Mouse (Mus musculus) limb, embryonic 11.5 days (tissue): ENCODE measurements at regions not wholly inside any gene's neighbourhood (a gene's known extent, or its start where the extent isn't known, plus 50 kb on each side); places are given as distances from the start of the nearest gene placed in this dataset.

ENCODE experiments used
- ATAC-seq: fragments of 200-750 bp; cut with Nextera tagmentation; 2 replicates; pipeline ENCODE4 v1.8.0; 2017; ENCODE audit warnings: low read depth; ENCODE audit not compliant: insufficient number of reproducible peaks, low FRiP score, low TSS enrichment
- DNase-seq: peaks from one replicate; pipeline ENCODE4 v3.0.0-alpha.2; 2015; ENCODE audit warnings: low spot score
- H3K27ac ChIP-seq: fragments of 300-500 bp; sonication (generic); replicated peaks from 2 replicates; pipeline ENCODE4 v1.5.1; 2014; ENCODE audit warnings: low read depth, mild to moderate bottlenecking, low read length
- H3K27me3 ChIP-seq: fragments of 300-500 bp; sonication (generic); 2 replicates; pipeline ENCODE4 v1.6.1; 2014; ENCODE audit warnings: mild to moderate bottlenecking, low read length, mixed read lengths; ENCODE audit not compliant: control insufficient read depth, insufficient read depth
- H3K36me3 ChIP-seq: fragments of 300-500 bp; sonication (generic); 2 replicates; pipeline ENCODE4 v1.6.1; 2014; ENCODE audit warnings: mild to moderate bottlenecking, low read length, moderate library complexity, mixed read lengths; ENCODE audit not compliant: control insufficient read depth, insufficient read depth
- H3K4me1 ChIP-seq: fragments of 300-500 bp; sonication (generic); 2 replicates; pipeline ENCODE4 v1.6.1; 2014; ENCODE audit warnings: low read length, mixed read lengths; ENCODE audit not compliant: control insufficient read depth, insufficient read depth
- H3K4me2 ChIP-seq: fragments of 300-500 bp; sonication (generic); 2 replicates; pipeline ENCODE4 v1.6.1; 2014; ENCODE audit warnings: low read depth, mild to moderate bottlenecking, moderate library complexity; ENCODE audit not compliant: severe bottlenecking
- H3K4me3 ChIP-seq: fragments of 300-500 bp; sonication (generic); 2 replicates; pipeline ENCODE4 v1.5.1; 2014; ENCODE audit warnings: low read depth, low read length
- H3K9ac ChIP-seq: fragments of 300-500 bp; sonication (generic); 2 replicates; pipeline ENCODE4 v1.6.1; 2014; ENCODE audit warnings: mild to moderate bottlenecking, low read length
- H3K9me3 ChIP-seq: fragments of 300-500 bp; sonication (generic); 2 replicates; pipeline ENCODE4 v1.6.1; 2016; ENCODE audit warnings: low read length; ENCODE audit not compliant: control insufficient read depth
- WGBS: fragments of 180-500 bp; shearing (Covaris S2); extraction: QIAGEN DNeasy Blood & Tissue Kit; methylation state at CpG from one replicate; pipeline ENCODE4 v1.1.7; 2014; 5-methylcytosine and 5-hydroxymethylcytosine counted together

DNA sequence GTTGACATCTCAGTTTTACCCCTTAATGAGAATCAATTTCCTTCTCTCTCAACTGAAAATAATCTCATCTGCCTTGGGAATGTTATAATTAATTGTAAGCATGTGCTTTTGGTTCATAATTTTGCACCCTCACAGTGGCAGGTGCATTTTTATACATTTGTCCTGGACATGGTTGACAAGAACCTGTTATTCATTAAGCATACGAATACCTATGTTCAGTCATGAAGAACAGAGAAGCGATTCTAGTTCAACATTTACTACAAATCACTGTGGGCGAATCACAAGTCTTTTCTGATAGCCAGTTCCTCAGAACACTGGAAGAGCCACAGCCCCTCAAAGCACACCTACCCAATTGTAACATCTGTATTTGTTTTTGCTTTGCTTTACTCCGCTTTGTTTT, 487.3 kb upstream of the Cblb start:
- Histone ChIP-seq H3K36me3 (no peaks in the 10 kb centered on the region), H3K4me3 (no peak overlapping the region), H3K27me3 (no peaks in the 10 kb centered on the region), H3K27ac (no peak overlapping the region), H3K9ac (no peak overlapping the region), H3K9me3 (no peaks in the 10 kb centered on the region), H3K4me1 (no peaks in the 10 kb centered on the region), H3K4me2 (no peak overlapping the region)
- 74% methylated on average over 4 of the region's 4 CpGs for WGBS
- no peak for DNase-seq
- ATAC-seq = no peak

DNA sequence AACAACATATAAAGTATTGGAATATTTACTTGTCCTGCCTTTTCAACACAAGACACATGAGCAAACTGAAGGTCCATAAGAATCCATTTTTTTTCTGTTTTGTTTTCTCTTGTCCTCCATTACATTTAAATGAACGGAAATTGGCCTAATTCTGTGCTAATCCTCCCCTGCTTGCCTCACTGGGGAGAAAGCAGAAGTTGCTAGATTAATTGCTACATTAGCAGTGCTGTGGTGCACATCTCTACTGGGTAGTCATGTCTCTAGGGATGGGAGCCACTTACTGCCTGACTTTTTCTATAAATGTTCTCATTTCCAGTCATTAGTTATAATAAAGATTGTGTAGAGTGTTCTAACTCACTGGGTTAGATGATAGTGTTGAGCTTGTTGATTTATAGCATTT, 484.0 kb upstream of the Cblb start:
- H3K4me2 ChIP-seq = no peak overlapping the region
- H3K4me1 ChIP-seq = no peaks in the 10 kb centered on the region
- no peaks in the 10 kb centered on the region for H3K27me3 ChIP-seq
- H3K27ac ChIP-seq = no peak overlapping the region
- H3K36me3 ChIP-seq = no peaks in the 10 kb centered on the region
- no peak overlapping the region for H3K4me3 ChIP-seq
- no peaks in the 10 kb centered on the region for H3K9me3 ChIP-seq
- no peak for ATAC-seq
- DNase-seq = no peak
- H3K9ac ChIP-seq = no peak overlapping the region
- WGBS = 81% methylated on average over 1 of the region's 1 CpGs

DNA sequence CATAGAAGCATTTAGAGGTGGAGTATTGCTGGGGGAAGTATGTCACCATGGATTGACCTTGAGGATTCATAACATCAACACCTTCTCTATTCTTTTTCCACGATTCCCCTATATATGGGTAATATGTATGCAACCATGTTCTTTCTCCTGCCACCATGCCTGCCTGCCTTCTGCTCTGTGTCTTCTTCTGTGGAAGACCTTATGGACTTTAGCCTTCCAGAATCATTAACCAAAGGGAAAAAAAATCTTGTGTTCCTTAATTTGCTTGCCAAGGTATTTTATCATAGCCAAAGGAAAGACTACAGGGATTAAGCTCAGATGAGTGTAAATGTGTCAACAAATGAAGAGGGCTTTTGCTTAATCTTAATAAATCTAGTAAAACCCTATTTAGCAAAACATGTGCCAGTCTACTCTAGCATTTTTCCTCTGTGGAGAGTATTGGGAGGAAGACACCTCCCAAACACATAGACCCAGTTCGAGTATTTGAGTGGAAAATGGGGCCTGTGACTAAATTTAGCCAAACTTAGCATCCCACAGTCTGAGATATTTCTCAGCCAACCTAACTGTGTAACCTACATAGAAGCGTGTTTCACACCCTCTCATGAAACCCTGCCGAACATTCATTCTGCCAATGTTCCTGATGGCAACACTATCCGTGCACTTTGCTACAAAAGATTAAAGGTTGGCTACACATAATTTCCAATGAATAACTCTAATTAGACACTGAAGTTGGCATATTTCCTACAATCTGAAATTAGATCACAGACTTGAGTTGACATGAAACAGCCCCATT, 468.0 kb upstream of the Cblb start:
- H3K27ac ChIP-seq = no peak overlapping the region
- H3K4me1 ChIP-seq = no peaks in the 10 kb centered on the region
- ATAC-seq (no peak), DNase-seq (no peak)
- H3K4me3 ChIP-seq = no peak overlapping the region
- H3K27me3 ChIP-seq = no peaks in the 10 kb centered on the region
- no peaks in the 10 kb centered on the region for H3K9me3 ChIP-seq
- 91% methylated on average over 5 of the region's 5 CpGs for WGBS
- H3K36me3 ChIP-seq = no peaks in the 10 kb centered on the region
- H3K4me2 ChIP-seq = no peak overlapping the region
- H3K9ac ChIP-seq = no peak overlapping the region

DNA sequence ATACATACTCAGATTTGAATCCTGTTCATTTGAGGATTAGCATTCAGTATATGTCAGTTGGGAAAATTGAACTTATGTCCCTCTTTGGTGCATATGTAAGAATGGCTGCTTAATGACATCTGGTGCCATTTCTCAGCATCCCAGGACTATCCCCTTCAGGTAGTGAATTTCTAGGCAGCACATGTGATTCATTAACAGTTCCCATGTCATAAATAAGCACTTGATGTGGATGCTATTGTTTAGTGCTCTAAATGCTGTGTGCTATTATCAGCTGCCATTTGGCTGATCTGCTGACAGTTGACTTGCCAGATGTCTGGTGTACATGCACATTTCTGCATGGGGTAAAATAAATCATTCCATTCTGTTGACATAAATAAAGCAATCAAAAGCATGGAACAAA, 467.0 kb upstream of the Cblb start:
- DNase-seq (no peak), ATAC-seq (no peak)
- H3K27ac ChIP-seq = no peak overlapping the region
- H3K36me3 ChIP-seq = no peaks in the 10 kb centered on the region
- H3K27me3 ChIP-seq = no peaks in the 10 kb centered on the region
- no peak overlapping the region for H3K4me3 ChIP-seq
- no peak overlapping the region for H3K9ac ChIP-seq
- H3K4me1 ChIP-seq = no peaks in the 10 kb centered on the region
- no peaks in the 10 kb centered on the region for H3K9me3 ChIP-seq
- no peak overlapping the region for H3K4me2 ChIP-seq

DNA sequence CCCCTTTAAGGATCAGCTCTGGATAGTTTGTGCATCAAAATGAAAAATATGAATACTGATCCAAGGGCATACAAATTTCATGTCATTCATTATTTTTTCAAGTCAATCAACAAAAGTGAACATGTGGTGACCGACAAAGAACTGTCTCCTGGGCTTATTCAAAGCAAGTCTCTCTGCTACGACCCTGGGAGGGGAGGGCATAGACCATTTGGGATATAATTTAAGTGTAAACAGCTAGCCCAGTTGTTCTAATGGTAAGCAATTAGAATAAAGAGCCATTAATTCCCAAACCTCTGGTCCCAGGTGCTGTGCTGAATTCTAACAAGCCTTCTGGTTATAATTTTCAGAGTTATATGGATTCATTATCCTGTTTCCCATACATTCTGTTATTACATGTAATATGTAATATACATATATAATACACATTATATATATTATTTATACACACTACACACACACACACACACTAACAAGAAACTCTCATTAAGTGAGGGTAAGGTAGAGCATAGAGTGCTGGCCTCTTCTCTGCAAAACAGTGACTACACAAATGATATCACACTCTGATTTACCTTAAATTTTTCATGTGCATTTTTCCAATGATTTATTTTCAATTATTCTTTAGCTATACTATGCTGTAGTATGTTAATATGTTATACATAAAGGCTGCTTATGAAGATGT, 453.0 kb upstream of the Cblb start:
- WGBS = 38% methylated on average over 2 of the region's 2 CpGs

DNA sequence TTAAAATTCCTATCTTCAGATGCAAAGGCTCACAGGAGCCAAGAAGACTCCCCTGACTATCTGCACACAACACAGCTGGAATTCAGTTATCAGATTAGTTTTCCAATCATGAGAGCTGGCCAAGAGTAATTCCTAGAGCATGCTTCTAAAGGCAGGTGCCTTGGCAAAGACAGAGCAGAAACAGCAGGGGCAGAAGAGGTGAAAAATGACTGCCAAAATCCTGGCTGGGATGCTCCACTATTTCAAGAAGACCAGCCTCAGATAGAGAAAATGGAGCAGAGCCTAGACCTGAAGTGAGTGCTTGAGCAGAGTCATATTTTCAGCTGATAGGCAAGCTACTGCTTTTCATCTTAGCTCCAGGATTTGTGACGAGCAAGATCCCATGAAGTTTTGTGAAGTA, 450.5 kb upstream of the Cblb start:
- Histone ChIP-seq H3K27ac (no peak overlapping the region), H3K9me3 (no peaks in the 10 kb centered on the region), H3K36me3 (no peaks in the 10 kb centered on the region), H3K4me3 (no peak overlapping the region), H3K4me2 (no peak overlapping the region), H3K4me1 (no peaks in the 10 kb centered on the region), H3K9ac (no peak overlapping the region), H3K27me3 (no peaks in the 10 kb centered on the region)
- DNase-seq (no peak), ATAC-seq (no peak)
- WGBS = 79% methylated on average over 1 of the region's 1 CpGs

More for the DNA sequence above, 453.0 kb upstream of the Cblb start:
- no peak overlapping the region for H3K4me2 ChIP-seq
- H3K4me1 ChIP-seq = no peaks in the 10 kb centered on the region
- DNase-seq = no peak
- no peak overlapping the region for H3K27ac ChIP-seq
- no peaks in the 10 kb centered on the region for H3K27me3 ChIP-seq
- H3K4me3 ChIP-seq = no peak overlapping the region
- ATAC-seq = no peak
- H3K9me3 ChIP-seq = no peaks in the 10 kb centered on the region
- no peaks in the 10 kb centered on the region for H3K36me3 ChIP-seq
- H3K9ac ChIP-seq = no peak overlapping the region

DNA sequence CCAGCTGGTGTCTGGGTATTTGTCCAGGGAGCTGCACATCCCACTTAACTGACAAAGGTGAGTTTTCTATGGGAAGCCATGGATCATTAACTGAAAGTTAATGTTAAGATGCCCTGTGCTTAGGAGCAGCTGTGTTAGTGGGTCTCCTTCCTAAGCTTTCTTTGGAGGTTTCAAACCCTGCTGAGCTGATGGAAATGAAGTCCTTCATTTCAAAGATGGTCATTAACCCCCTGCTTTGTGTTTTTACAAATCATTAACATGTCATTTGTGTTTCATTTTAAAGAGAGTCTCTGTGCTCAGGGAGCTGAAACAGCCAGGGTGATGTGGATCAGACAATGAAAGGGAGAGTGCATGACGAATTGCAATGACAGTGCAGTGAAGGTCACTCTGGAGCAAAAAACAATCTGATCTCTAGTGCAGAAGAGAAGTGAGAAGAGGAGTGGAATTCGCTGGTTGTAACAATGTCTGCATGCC, 441.1 kb upstream of the Cblb start:
- Histone ChIP-seq H3K4me3 (no peak overlapping the region), H3K9me3 (no peaks in the 10 kb centered on the region), H3K4me2 (no peak overlapping the region), H3K27me3 (no peaks in the 10 kb centered on the region), H3K27ac (no peak overlapping the region), H3K4me1 (no peaks in the 10 kb centered on the region), H3K36me3 (no peaks in the 10 kb centered on the region), H3K9ac (no peak overlapping the region)
- 30% methylated on average over 2 of the region's 2 CpGs for WGBS
- ATAC-seq (no peak), DNase-seq (no peak)

DNA sequence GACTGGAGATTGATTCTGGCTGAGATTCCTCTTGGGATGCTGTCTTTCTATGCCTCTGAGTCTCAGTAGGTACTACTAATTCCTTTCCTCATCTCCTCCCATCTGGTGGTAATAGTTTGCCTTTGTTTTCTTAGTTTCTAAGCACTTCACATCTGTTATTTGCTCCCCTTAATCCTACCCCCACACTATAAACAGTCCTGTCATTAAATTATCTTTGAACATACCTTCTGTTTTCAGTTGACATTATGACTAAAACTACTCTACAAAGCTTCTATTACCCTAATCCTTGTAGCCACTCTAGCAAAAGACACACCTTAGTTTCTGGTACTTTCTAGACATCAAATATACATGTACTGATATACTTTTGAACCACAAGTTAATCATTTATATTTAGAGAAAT, 413.4 kb upstream of the Cblb start:
- Histone ChIP-seq H3K4me1 (no peaks in the 10 kb centered on the region), H3K36me3 (no peaks in the 10 kb centered on the region), H3K4me2 (no peak overlapping the region), H3K27ac (no peak overlapping the region), H3K9me3 (no peaks in the 10 kb centered on the region), H3K4me3 (no peak overlapping the region), H3K9ac (no peak overlapping the region), H3K27me3 (no peaks in the 10 kb centered on the region)
- ATAC-seq (no peak), DNase-seq (no peak)
